Mouse (Mus musculus): ENCODE measurements around the gene Ropn1l. TPM values are rescaled to one million over a fixed set of nuclear protein-coding genes. Genes with fewer than 3 reads are reported as not detected.

Gene Ropn1l
- polyA plus RNA-seq, 3 experiments from 2014 or later: 1.0 TPM; not detected in 2

DNA sequence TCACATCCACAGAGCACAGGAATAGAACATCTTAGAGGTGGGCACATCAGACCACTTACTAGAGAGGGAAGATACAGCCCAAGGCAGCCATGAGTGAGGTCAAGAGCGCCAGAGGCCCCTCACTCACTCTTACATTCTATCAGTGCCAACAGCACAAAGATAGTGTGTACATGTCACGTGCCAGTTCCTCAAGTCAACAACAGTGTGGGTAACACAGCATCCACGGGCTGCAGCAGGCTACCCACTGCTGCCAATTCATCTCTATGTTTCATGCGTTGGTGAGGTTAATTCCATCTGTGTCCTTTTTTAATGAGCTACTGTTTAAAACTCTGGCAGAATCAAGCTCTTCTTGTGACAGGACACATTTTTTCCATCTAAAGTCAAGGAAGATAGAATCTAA is 10.8 kb downstream of the Ropn1l start:
- ATAC-seq: no peak

DNA sequence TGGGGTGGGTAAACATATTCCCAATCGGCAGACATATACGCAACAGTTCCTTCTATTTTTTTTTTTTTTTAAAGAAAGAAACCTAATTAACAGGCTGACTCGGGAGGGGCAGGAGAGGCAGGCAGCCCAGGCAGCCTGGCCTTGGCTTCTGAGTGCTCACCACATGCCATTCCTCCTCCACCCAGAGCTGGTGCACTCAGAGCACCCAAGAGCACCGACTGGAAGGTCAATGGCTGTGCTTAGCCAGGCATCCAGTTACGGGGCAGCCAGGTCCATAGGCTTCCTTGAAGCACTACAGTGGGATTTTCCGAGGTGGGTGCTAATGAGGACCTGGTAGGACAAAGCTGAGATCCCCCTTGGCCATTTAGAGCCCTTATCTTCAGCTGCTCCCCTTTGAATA is 11.5 kb downstream of the Ropn1l start:
- ATAC-seq: no peak

- ATAC-seq: no peak
Measured at GRCm38 (mm10) chr15:31436811-31437210, 16.7 kb downstream of the Ropn1l start.

- no peak for ATAC-seq
Measured at GRCm38 (mm10) chr15:31436083-31436482, 17.5 kb downstream of the Ropn1l start.

DNA sequence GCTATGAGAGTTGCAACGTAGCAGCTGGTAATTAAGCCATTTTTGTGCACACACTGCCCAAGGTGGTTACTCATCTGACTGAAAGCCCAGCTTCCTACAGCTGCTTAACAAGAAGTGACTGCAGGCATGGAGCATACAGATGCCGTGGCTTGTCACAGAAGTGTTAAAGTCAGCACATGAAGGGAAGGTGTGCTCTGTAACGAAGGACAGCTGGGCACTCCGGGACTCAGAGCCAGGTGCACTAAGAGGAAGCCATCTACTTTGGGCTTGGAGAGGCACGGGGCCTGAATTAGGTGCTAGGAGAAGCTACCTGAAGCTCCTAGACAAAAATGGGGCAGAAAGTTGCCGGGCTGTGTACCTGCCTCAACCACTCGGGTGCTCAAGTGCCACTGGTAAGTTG is 19.8 kb downstream of the Ropn1l start:
- no peak for ATAC-seq

- no peak for ATAC-seq
Measured at GRCm38 (mm10) chr15:31431847-31432246, 21.7 kb downstream of the Ropn1l start.

DNA sequence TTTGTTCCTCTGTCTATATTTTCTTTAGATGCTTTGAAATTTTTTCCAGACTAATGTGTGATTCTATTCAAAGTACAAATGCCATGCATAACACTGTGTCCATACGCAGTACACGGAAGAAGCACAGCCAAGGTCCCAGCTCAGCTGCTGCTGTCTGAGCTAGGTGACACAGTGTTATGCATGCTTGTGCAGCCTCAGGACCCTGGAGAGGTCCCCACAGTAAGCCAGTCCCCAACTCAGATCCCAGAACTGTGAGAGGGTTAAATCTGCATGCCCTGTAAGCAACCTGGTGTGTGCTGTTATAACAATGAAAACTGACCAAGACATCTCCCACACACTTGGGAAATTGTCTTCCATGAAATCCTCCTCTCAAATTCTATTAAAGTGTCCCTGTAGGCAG is 23.5 kb downstream of the Ropn1l start:
- no peak for ATAC-seq

DNA sequence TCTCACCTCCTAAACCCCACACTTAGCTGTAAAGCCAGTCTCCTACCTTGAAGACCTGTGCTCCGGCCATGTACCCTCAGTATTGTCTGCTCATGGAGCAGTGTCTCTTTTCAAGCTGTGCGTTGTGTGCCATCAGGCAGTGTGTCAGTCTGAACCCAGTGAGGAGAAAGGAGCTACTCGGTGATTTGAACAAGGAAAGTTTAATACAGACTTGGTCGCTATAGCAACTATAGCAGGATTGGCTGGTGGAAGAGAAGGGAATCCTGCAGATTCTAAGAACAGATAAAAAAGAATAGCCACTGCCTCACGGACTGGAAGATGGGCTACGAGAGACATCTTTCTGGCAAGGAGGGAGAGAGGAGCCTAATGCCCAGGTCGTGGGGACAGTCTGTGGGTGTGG is 24.1 kb downstream of the Ropn1l start:
- no peak for ATAC-seq

DNA sequence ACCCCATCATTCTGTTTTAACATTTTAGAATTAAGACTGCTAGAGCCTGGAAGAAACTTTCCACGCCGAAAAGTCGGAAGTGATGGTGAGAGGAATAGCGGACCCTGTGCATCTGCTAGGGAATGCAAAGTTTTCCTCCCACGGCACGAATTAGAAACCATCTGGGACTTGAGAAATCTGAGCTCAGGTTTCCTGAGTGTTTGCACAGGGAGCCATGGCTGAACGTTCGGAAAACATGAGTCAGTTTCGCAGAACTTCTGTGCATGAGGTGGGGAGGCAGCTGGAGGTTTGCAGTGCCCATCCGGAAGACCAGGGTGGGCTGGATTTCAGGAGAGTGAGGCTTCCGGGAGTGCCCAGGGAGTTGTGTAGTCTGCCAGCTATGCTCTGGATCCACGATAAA is 25.0 kb downstream of the Ropn1l start:
- no peak for ATAC-seq

- ATAC-seq: no peak
Measured at GRCm38 (mm10) chr15:31427390-31427789, 26.1 kb downstream of the Ropn1l start.

DNA sequence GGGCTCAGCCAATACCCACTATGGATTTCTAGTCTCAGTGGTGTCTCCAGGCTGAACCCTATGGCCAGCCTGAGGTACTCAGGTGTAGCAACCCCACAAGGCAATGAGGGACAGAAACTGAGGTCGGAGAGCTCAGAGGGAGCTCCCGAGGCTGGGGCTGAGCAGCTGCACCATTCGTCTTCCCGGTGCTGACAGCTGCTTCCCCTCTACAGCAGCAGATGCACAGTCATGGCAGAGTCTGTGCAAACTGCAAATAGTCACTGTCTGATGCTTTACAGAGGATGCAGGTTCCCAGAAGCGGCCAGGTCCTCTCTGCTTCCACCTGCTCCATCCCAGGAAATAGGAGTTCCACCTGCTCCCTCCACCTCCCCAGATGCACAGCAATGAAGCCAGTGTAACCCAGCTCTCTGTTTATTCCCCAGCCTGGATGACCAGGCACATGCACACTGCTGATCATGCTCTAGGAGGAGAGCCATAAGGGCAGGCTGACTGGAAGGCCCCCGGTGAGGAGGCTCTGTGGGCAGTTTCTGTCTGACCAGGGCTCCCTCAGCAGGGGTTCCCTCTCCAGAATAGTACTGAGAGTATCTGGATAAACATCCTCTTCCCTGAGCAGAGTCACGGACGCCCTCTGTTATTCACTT is 27.4 kb downstream of the Ropn1l start:
- no peak for ATAC-seq

DNA sequence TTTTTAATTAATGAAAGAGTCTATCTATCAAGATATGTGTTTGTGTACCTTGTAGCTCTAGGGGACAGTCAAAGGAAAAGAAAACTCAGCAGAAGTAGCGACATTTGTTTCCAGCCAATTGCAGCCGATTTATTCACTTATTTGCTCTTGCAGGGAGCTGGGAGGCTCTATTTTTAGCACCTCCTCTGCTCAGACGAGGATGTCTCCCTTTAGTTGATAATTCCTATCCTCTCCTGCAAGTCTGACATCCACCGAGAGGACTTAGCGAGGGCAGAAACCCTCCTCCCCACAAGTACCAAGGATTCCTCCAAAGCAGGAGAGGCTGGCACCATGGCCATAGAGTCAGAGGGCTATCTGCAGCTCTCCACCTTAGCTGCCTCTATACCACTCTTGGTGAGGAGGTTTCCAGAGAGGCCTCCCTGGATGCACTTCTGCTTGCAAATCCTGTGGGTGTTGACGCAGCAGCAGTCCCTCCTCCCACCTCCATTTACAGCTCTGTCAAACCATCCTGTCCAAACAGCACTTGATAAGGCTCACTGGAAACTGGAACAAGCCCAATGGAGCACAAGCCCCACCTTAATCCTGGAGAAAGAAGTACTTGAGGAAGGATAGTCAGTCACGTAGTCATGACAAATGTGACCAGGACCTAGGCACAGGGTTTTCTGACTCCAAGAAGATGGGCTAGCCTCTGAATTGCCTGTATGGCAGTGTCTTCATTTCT is 30.7 kb downstream of the Ropn1l start:
- no peak for ATAC-seq

DNA sequence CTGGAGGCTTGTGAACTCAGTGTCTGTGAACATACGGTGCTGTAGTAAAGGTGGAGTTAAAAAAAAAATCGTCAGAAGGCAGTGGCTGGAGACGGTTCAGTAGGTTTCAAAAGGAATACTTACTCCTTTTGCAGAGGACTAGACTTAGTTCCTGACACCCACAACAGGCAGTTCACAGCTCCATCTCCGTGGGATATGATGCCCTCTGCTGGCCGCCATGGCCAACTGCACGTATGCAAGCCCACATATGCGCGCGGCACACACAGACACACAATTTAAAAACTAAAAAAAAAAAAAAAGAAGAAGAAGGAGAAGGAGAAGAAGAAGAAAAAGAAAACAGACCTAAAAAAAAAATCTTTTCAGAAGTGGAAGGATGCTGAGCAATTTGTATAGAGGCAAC is 34.5 kb downstream of the Ropn1l start:
- ATAC-seq: no peak

DNA sequence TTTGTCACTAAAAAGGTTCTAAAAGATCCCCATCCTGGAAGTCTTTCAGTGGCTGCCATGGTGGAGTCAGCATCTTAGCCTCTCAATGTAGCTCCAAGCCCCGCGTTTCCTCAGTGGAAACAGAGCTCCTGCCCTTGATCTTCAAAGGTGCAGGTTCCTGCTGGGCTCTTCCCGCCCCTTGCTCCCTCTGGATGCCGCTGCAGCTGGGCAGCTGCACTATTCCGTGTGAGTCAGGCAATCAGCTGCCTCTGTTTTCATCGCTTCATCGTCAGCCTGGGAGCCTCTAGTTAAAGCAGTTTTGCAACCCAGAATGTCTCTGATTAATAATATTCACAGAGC is 34.9 kb downstream of the Ropn1l start:
- no peak for ATAC-seq

DNA sequence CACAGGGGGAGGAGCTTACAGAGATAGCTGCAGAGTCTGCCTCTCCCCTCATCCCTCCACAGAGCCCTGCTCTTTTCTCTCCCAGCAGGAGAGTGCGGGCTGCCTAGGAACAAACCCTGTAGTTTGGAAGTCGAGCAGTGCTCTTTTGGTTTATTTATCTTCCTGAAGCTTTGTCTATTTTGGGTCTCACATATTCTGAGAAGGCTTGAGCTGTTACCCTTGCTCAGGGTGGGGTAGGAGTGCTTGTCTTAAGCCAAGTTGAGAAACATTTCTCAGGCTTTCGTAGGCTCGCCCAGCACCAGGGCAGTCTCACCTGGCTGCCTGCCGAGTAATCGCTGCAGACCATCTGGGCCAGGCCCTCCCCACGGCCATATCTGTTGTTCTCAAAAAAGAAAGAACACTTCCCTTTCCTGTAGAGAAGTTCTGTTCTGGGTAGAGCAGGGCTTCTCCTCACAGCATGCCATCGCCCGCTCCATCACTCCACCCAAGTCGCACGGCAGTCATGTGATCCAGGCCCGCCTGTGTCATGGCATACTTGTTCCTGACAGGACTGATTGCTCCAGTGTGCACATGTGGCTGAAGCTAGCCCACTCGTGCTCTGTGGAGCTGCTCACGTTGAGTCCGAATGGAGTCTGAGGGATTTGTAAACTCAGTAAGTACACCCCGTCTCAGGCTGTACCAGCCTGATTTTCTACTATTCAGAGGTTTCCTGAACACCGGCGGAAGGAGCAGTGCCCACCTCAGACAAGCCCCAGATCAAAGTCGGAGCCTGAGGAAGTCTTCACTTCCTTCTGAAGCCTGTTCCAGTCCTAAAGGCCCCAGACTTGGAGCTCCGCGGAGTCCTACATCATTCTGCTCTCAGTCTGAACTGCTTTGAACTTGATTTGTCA is 35.5 kb downstream of the Ropn1l start:
- peak; percentile 48 for ATAC-seq

DNA sequence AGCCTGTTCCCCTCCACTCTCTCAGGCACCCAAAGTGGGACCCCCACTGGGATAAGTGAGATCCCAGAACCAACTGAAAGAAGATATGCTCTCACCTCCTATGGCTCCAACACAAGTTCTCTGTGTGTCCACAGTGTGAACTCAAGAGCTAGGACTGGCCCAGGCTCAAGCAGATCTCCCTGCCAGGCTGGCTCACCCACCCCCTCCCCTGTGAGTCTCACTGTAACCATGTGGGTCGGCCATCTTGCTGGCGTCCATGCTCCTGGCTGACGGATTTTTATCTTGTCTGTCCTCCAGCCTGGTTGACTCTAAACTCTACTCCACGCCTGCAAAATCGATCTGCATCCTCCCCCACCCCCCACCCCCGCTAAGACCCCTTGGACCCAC is 36.1 kb downstream of the Ropn1l start:
- no peak for ATAC-seq

DNA sequence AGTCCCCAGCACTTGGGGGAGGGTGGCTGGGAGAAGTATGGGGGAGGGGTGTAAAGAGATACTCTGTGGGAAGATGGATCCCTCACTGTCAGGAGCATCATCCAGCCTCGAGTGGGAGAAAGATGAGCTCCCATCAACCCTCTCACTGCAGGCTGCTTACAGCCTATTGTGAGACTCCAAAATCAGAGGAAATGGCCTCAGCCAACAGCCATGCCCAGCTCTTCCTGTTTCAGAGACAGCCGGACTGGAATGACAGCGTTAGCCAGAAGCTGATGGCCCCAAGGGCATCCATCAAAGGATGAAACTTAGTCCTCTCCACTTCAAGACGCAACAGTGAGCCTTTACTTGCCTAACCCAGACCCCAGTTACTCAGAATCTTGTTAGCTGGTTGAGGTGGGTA is 38.4 kb downstream of the Ropn1l start:
- ATAC-seq: no peak

DNA sequence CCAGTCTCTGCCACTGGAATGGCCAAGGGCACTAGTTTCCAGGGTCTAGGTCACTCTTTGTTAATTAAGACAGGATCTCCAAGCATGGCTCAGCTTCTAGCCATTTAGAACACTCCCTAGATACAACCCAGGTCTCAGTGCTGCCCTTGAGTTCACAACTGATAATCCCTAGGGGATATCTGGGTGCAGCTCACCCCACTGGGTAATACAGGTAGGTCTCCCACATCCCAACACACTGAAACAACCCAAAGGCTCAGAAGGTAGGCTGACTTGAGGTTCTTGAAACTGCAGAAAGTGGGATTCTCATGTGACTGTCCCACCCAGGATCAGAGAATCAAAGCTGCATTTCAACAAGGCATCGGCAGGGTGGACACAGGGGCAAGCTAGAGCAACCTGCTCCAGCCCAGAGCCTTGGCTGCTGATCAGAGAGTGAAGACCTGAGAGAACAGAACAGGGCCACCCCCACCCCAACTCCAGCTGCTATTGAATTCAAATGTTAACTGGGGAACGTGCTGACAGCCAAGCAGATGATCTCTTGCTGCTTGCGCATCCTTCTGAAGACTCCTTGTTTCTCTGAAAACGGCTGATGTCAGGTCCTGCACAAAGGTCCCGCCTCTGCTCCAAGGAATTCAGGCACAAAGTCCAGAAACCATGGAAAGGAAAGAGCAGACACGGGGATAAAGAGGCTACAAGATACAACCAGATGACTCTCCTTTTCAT is 39.2 kb downstream of the Ropn1l start:
- no peak for ATAC-seq

GRCm38 (mm10) chr15:31413662-31414061 is 39.9 kb downstream of the Ropn1l start:
- ATAC-seq: no peak

- no peak for ATAC-seq
Measured at GRCm38 (mm10) chr15:31412933-31413332, 40.6 kb downstream of the Ropn1l start.

DNA sequence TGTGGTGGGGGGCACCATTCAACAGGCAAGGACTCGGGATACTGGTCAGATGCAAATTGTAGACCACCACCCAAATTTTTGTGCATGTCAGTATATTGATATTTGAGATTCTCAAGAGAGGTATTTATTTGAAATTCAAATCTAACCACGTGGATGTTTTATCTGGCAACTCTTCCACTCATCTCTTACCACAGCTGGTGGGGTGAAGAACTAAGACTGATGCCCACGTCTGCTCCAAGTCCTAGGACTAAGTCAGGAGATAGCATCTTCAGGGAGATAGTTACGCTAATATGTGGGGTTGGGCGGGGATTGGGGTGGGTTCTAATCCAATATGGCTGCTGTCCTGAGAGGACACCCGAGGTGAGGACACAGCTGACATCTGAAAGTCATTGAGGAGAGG is 41.1 kb downstream of the Ropn1l start:
- ATAC-seq: no peak

- ATAC-seq: no peak
Measured at GRCm38 (mm10) chr15:31407490-31407889, 46.0 kb downstream of the Ropn1l start.

- no peak for ATAC-seq
Measured at GRCm38 (mm10) chr15:31406881-31407280, 46.7 kb downstream of the Ropn1l start.

Measured in inflammation-experienced regulatory T-cells, adult 6 months (primary cell).